Mouse (Mus musculus): ENCODE data around the gene Ssc5d. TPM values are rescaled to one million over a fixed set of nuclear protein-coding genes. Genes with fewer than 3 reads are reported as not detected.

Gene Ssc5d
- total RNA-seq, 2 experiments from 2014 or later, result 28.5 to 33.4 TPM

GRCm38 (mm10) chr7:4917494-4917893 lies 8.1 kb upstream of the Ssc5d start:
- intact Hi-C loops (cut with DNase I; ENCODE audit: low total_unique reads), result no loop called here
- no peak for DNase-seq

- DNase-seq, result no peak
- intact Hi-C loops (cut with DNase I; ENCODE audit: low total_unique reads), result no loop called here
These were observed 6.9 kb upstream of the Ssc5d start for GRCm38 (mm10) chr7:4918681-4919080.

- intact Hi-C loops (cut with DNase I; ENCODE audit: low total_unique reads), result no loop called here
- no peak for DNase-seq
These were observed 6.5 kb upstream of the Ssc5d start for GRCm38 (mm10) chr7:4919096-4919495.

- intact Hi-C loops (cut with DNase I; ENCODE audit: low total_unique reads), result no loop called here
- no peak for DNase-seq
These were observed 5.6 kb upstream of the Ssc5d start for GRCm38 (mm10) chr7:4919971-4920370.

GRCm38 (mm10) chr7:4920496-4920895 lies 5.1 kb upstream of the Ssc5d start:
- intact Hi-C loops (cut with DNase I; ENCODE audit: low total_unique reads), result no loop called here
- no peak for DNase-seq

- intact Hi-C loops (cut with DNase I; ENCODE audit: low total_unique reads), result no loop called here
- no peak for DNase-seq
These were observed 4.4 kb upstream of the Ssc5d start for GRCm38 (mm10) chr7:4920976-4921823.

- intact Hi-C loops (cut with DNase I; ENCODE audit: low total_unique reads), result no loop called here
- no peak for DNase-seq
These were observed 3.6 kb upstream of the Ssc5d start, which contains the start of gene Nat14 for GRCm38 (mm10) chr7:4921824-4922482. Nat14 (plus strand) TSS chr7:4922028.

GRCm38 (mm10) chr7:4922508-4922907 lies 3.1 kb upstream of the Ssc5d start:
- intact Hi-C loops (cut with DNase I; ENCODE audit: low total_unique reads), result no loop called here
- peak; percentile 72 for DNase-seq

- no peak for DNase-seq
- intact Hi-C loops (cut with DNase I; ENCODE audit: low total_unique reads), result no loop called here
These were observed 2.5 kb upstream of the Ssc5d start for GRCm38 (mm10) chr7:4922931-4923565.

GRCm38 (mm10) chr7:4923586-4924364 lies 1.8 kb upstream of the Ssc5d start:
- peak; percentile 78 for DNase-seq
- intact Hi-C loops (cut with DNase I; ENCODE audit: low total_unique reads), result no loop called here

GRCm38 (mm10) chr7:4924483-4924882 lies 1.1 kb upstream of the Ssc5d start:
- intact Hi-C loops (cut with DNase I; ENCODE audit: low total_unique reads), result no loop called here
- no peak for DNase-seq

- peak; percentile 70 for DNase-seq
- intact Hi-C loops (cut with DNase I; ENCODE audit: low total_unique reads), result no loop called here
These were observed 689 bp upstream of the Ssc5d start for GRCm38 (mm10) chr7:4924891-4925301.

- intact Hi-C loops (cut with DNase I; ENCODE audit: low total_unique reads), result no loop called here
- no peak for DNase-seq
These were observed 1.3 kb downstream of the Ssc5d start for GRCm38 (mm10) chr7:4926849-4927248.

GRCm38 (mm10) chr7:4927711-4928110 lies 2.1 kb downstream of the Ssc5d start:
- intact Hi-C loops (cut with DNase I; ENCODE audit: low total_unique reads), result no loop called here

GRCm38 (mm10) chr7:4928323-4928722 lies 2.7 kb downstream of the Ssc5d start:
- intact Hi-C loops (cut with DNase I; ENCODE audit: low total_unique reads), result no loop called here
- DNase-seq, result no peak

More at GRCm38 (mm10) chr7:4927711-4928110, 2.1 kb downstream of the Ssc5d start:
- no peak for DNase-seq

GRCm38 (mm10) chr7:4933103-4933502 lies 7.5 kb downstream of the Ssc5d start:
- intact Hi-C loops (cut with DNase I; ENCODE audit: low total_unique reads), result no loop called here
- DNase-seq, result no peak

- intact Hi-C loops (cut with DNase I; ENCODE audit: low total_unique reads), result no loop called here
These were observed 8.8 kb downstream of the Ssc5d start for GRCm38 (mm10) chr7:4934160-4934914.

GRCm38 (mm10) chr7:4936832-4937231 lies 11.2 kb downstream of the Ssc5d start:
- intact Hi-C loops (cut with DNase I; ENCODE audit: low total_unique reads), result no loop called here
- DNase-seq, result no peak

More at GRCm38 (mm10) chr7:4934160-4934914, 8.8 kb downstream of the Ssc5d start:
- no peak for DNase-seq

GRCm38 (mm10) chr7:4937392-4937791 lies 11.8 kb downstream of the Ssc5d start:
- intact Hi-C loops (cut with DNase I; ENCODE audit: low total_unique reads), result no loop called here
- no peak for DNase-seq

Measured in gastrocnemius, postnatal 14 days (tissue).